Mouse (Mus musculus): ENCODE data around the gene Olfr152. TPM values are rescaled to one million over a fixed set of nuclear protein-coding genes. Genes with fewer than 3 reads are reported as not detected.

The Olfr152 gene
- total and polyA plus RNA-seq, 3 experiments: not detected

DNA sequence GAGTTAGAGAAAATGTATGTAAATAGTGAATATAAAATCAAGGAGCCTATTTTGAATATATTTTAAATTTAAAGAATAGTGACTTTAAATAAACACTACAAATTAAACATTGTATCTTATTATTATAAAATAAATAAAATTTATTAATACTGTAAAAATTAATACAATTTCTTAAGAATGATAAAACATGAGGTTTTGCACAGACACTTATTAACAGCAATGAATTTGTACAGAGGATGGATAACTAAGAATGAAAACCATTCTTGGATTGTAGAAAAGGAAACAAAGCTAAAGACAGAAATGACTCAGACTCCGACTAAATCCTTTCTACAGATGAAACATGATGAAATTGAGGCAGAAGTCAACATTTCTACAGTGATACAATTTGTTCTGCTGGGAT lies 30.2 kb downstream of the Olfr152 start, which contains the start of gene Olfr1145:
Gene Olfr1145, plus strand, starts transcription at position 301 of the 400 bp plus-strand sequence.
- no peak for DNase-seq (ENCODE audit: low read depth, low spot score)

DNA sequence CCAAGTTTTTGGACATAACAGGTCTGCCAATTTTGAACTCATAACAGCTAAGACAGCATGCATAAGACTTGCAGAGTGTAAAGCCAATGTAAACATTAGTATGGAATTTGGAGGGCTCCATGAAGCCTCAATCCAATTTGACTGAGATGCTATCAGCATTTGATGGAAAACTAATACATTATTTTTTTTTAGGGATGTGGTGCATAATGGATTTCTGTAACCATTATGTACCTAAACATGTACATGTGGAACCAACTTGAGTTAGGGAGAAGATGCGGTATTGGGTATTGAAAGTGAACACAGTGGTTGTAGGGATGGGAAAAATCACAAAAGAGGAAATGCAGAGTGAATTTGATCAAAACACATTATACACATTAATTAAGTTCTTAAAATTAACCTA lies 51.0 kb downstream of the Olfr152 start, which contains the start of gene Olfr1148:
Gene Olfr1148, plus strand, starts transcription at position 301 of the 400 bp plus-strand sequence.
- H3K27ac ChIP-seq (ENCODE audit: control insufficient read depth, low read depth, low read length): no peak within 1 kb of the TSS
- H3K4me1 ChIP-seq (ENCODE audit: control insufficient read depth in 1 of 2, insufficient read depth in 2 of 2, low read length in 2 of 2): no peaks in the 10 kb centered on the region
- no peak for DNase-seq (ENCODE audit: low read depth, low spot score)
- no peaks in the 10 kb centered on the region for H3K36me3 ChIP-seq (ENCODE audit: control insufficient read depth in 1 of 2, insufficient read depth in 2 of 2, low read length in 2 of 2)
- H3K27me3 ChIP-seq (ENCODE audit: control insufficient read depth in 1 of 2, insufficient read depth in 2 of 2, low read length in 2 of 2): no peaks in the 10 kb centered on the region
- H3K9ac ChIP-seq (ENCODE audit: control insufficient read depth, low read depth, low read length, poor library complexity, severe bottlenecking): no peak within 1 kb of the TSS
- H3K79me2 ChIP-seq (ENCODE audit: control insufficient read depth, insufficient read depth, low read length, poor library complexity): no peaks in the 10 kb centered on the region
- no peaks in the 10 kb centered on the region for H3K9me3 ChIP-seq (replicated peaks; ENCODE audit: insufficient read depth, low read length)
- no peak within 1 kb of the TSS for H3K4me3 ChIP-seq (ENCODE audit: control insufficient read depth in 1 of 2, insufficient read depth in 1 of 2, low read depth in 2 of 2, low read length in 2 of 2)
- TF ChIP-seq ZKSCAN1 (IDR thresholded peaks at IDR 0.05; ENCODE audit: low read depth, low read length): no peak

More for the DNA sequence above, 30.2 kb downstream of the Olfr152 start, which contains the start of gene Olfr1145:
- no peaks in the 10 kb centered on the region for H3K79me2 ChIP-seq (ENCODE audit: control insufficient read depth, insufficient read depth, low read length, poor library complexity)
- no peaks in the 10 kb centered on the region for H3K4me1 ChIP-seq (ENCODE audit: control insufficient read depth in 1 of 2, insufficient read depth in 2 of 2, low read length in 2 of 2)
- TF ChIP-seq MXI1 (IDR thresholded peaks at IDR 0.05; ENCODE audit: low read depth, low read length) (no peak), CHD2 (IDR thresholded peaks at IDR 0.05; ENCODE audit: low read length) (no peak), JUND (IDR thresholded peaks at IDR 0.05; ENCODE audit: low read depth, low read length) (no peak), BHLHE40 (IDR thresholded peaks at IDR 0.05; ENCODE audit: borderline replicate concordance, low read depth, low read length) (no peak)
- no peak within 1 kb of the TSS for H3K27ac ChIP-seq (ENCODE audit: control insufficient read depth, low read depth, low read length)
- H3K4me3 ChIP-seq (ENCODE audit: control insufficient read depth in 1 of 2, insufficient read depth in 1 of 2, low read depth in 2 of 2, low read length in 2 of 2): no peak within 1 kb of the TSS
- no peaks in the 10 kb centered on the region for H3K27me3 ChIP-seq (ENCODE audit: control insufficient read depth in 1 of 2, insufficient read depth in 2 of 2, low read length in 2 of 2)
- no peak within 1 kb of the TSS for H3K9ac ChIP-seq (ENCODE audit: control insufficient read depth, low read depth, low read length, poor library complexity, severe bottlenecking)
- no peaks in the 10 kb centered on the region for H3K9me3 ChIP-seq (replicated peaks; ENCODE audit: insufficient read depth, low read length)
- H3K36me3 ChIP-seq (ENCODE audit: control insufficient read depth in 1 of 2, insufficient read depth in 2 of 2, low read length in 2 of 2): no peaks in the 10 kb centered on the region

Other genes with a start within 250 kb of the Olfr152 start
- not detected in 2 replicates for gene Olfr153, start 247.7 kb upstream of the Olfr152 start, total RNA-seq (2012; rRNA removed)
- gene Olfr153, start 247.7 kb upstream of the Olfr152 start, polyA plus RNA-seq (2012; ENCODE audit: insufficient read depth in 1 of 2, insufficient read length in 2 of 2, low read depth in 1 of 2, low replicate concordance in 2 of 2, missing spikeins in 1 of 2): not detected
- not detected in 2 replicates for gene Olfr1128, start 233.9 kb upstream of the Olfr152 start, total RNA-seq (2012; rRNA removed)
- not detected for gene Olfr1128, start 233.9 kb upstream of the Olfr152 start, polyA plus RNA-seq (2012; ENCODE audit: insufficient read depth in 1 of 2, insufficient read length in 2 of 2, low read depth in 1 of 2, low replicate concordance in 2 of 2, missing spikeins in 1 of 2)
- not detected in 2 replicates for gene Olfr1129, start 205.6 kb upstream of the Olfr152 start, total RNA-seq (2012; rRNA removed)
- under 1 TPM in 1 of 2 experiments, not detected in 1; 0.06 TPM for gene Olfr1129, start 205.6 kb upstream of the Olfr152 start, polyA plus RNA-seq (2012; ENCODE audit: insufficient read depth in 1 of 2, insufficient read length in 2 of 2, low read depth in 1 of 2, low replicate concordance in 2 of 2, missing spikeins in 1 of 2)
- not detected in 2 replicates for gene Olfr1130, start 173.3 kb upstream of the Olfr152 start, total RNA-seq (2012; rRNA removed)
- not detected for gene Olfr1130, start 173.3 kb upstream of the Olfr152 start, polyA plus RNA-seq (2012; ENCODE audit: insufficient read depth in 1 of 2, insufficient read length in 2 of 2, low read depth in 1 of 2, low replicate concordance in 2 of 2, missing spikeins in 1 of 2)
- not detected in 2 replicates for gene Olfr1131, start 152.4 kb upstream of the Olfr152 start, total RNA-seq (2012; rRNA removed)
- not detected for gene Olfr1131, start 152.4 kb upstream of the Olfr152 start, polyA plus RNA-seq (2012; ENCODE audit: insufficient read depth in 1 of 2, insufficient read length in 2 of 2, low read depth in 1 of 2, low replicate concordance in 2 of 2, missing spikeins in 1 of 2)
- not detected in 2 replicates for gene Olfr1132, start 141.9 kb upstream of the Olfr152 start, total RNA-seq (2012; rRNA removed)
- gene Olfr1132, start 141.9 kb upstream of the Olfr152 start, polyA plus RNA-seq (2012; ENCODE audit: insufficient read depth in 1 of 2, insufficient read length in 2 of 2, low read depth in 1 of 2, low replicate concordance in 2 of 2, missing spikeins in 1 of 2): not detected
- gene Olfr1133, start 132.1 kb upstream of the Olfr152 start, total RNA-seq (2012; rRNA removed): not detected in 2 replicates
- gene Olfr1133, start 132.1 kb upstream of the Olfr152 start, polyA plus RNA-seq (2012; ENCODE audit: insufficient read depth in 1 of 2, insufficient read length in 2 of 2, low read depth in 1 of 2, low replicate concordance in 2 of 2, missing spikeins in 1 of 2): not detected
- gene Olfr1134, start 121.0 kb upstream of the Olfr152 start, total RNA-seq (2012; rRNA removed): not detected in 2 replicates
- not detected for gene Olfr1134, start 121.0 kb upstream of the Olfr152 start, polyA plus RNA-seq (2012; ENCODE audit: insufficient read depth in 1 of 2, insufficient read length in 2 of 2, low read depth in 1 of 2, low replicate concordance in 2 of 2, missing spikeins in 1 of 2)
- gene Olfr1135, start 105.8 kb upstream of the Olfr152 start, total RNA-seq (2012; rRNA removed): not detected in 2 replicates
- not detected for gene Olfr1135, start 105.8 kb upstream of the Olfr152 start, polyA plus RNA-seq (2012; ENCODE audit: insufficient read depth in 1 of 2, insufficient read length in 2 of 2, low read depth in 1 of 2, low replicate concordance in 2 of 2, missing spikeins in 1 of 2)
- not detected in 2 replicates for gene Olfr1136, start 85.5 kb upstream of the Olfr152 start, total RNA-seq (2012; rRNA removed)
- not detected for gene Olfr1136, start 85.5 kb upstream of the Olfr152 start, polyA plus RNA-seq (2012; ENCODE audit: insufficient read depth in 1 of 2, insufficient read length in 2 of 2, low read depth in 1 of 2, low replicate concordance in 2 of 2, missing spikeins in 1 of 2)
- not detected in 2 replicates for gene Olfr1137, start 66.3 kb upstream of the Olfr152 start, total RNA-seq (2012; rRNA removed)
- not detected for gene Olfr1137, start 66.3 kb upstream of the Olfr152 start, polyA plus RNA-seq (2012; ENCODE audit: insufficient read depth in 1 of 2, insufficient read length in 2 of 2, low read depth in 1 of 2, low replicate concordance in 2 of 2, missing spikeins in 1 of 2)
- gene Olfr1138, start 39.5 kb upstream of the Olfr152 start, total RNA-seq (2012; rRNA removed): not detected in 2 replicates
- gene Olfr1138, start 39.5 kb upstream of the Olfr152 start, polyA plus RNA-seq (2012; ENCODE audit: insufficient read depth in 1 of 2, insufficient read length in 2 of 2, low read depth in 1 of 2, low replicate concordance in 2 of 2, missing spikeins in 1 of 2): not detected
- gene Olfr1140, start 35.7 kb upstream of the Olfr152 start, total RNA-seq (2012; rRNA removed): not detected in 2 replicates
- gene Olfr1140, start 35.7 kb upstream of the Olfr152 start, polyA plus RNA-seq (2012; ENCODE audit: insufficient read depth in 1 of 2, insufficient read length in 2 of 2, low read depth in 1 of 2, low replicate concordance in 2 of 2, missing spikeins in 1 of 2): not detected
- gene Olfr1141, start 25.5 kb upstream of the Olfr152 start, total RNA-seq (2012; rRNA removed): not detected in 2 replicates
- not detected for gene Olfr1141, start 25.5 kb upstream of the Olfr152 start, polyA plus RNA-seq (2012; ENCODE audit: insufficient read depth in 1 of 2, insufficient read length in 2 of 2, low read depth in 1 of 2, low replicate concordance in 2 of 2, missing spikeins in 1 of 2)
- gene Olfr1143, start 21.1 kb downstream of the Olfr152 start, total RNA-seq (2012; rRNA removed): not detected in 2 replicates
- gene Olfr1143, start 21.1 kb downstream of the Olfr152 start, polyA plus RNA-seq (2012; ENCODE audit: insufficient read depth in 1 of 2, insufficient read length in 2 of 2, low read depth in 1 of 2, low replicate concordance in 2 of 2, missing spikeins in 1 of 2): not detected
- gene Olfr1145, start 30.3 kb downstream of the Olfr152 start, total RNA-seq (2012; rRNA removed): not detected in 2 replicates
- gene Olfr1145, start 30.3 kb downstream of the Olfr152 start, polyA plus RNA-seq (2012; ENCODE audit: insufficient read depth in 1 of 2, insufficient read length in 2 of 2, low read depth in 1 of 2, low replicate concordance in 2 of 2, missing spikeins in 1 of 2): not detected
- not detected in 2 replicates for gene Olfr1148, start 51.0 kb downstream of the Olfr152 start, total RNA-seq (2012; rRNA removed)
- not detected for gene Olfr1148, start 51.0 kb downstream of the Olfr152 start, polyA plus RNA-seq (2012; ENCODE audit: insufficient read depth in 1 of 2, insufficient read length in 2 of 2, low read depth in 1 of 2, low replicate concordance in 2 of 2, missing spikeins in 1 of 2)
- gene Olfr1150-ps1, start 64.5 kb downstream of the Olfr152 start, total RNA-seq (2012; rRNA removed): not detected in 2 replicates
- gene Olfr1150-ps1, start 64.5 kb downstream of the Olfr152 start, polyA plus RNA-seq (2012; ENCODE audit: insufficient read depth in 1 of 2, insufficient read length in 2 of 2, low read depth in 1 of 2, low replicate concordance in 2 of 2, missing spikeins in 1 of 2): not detected
- not detected in 2 replicates for gene Olfr1151, start 76.4 kb downstream of the Olfr152 start, total RNA-seq (2012; rRNA removed)
- not detected for gene Olfr1151, start 76.4 kb downstream of the Olfr152 start, polyA plus RNA-seq (2012; ENCODE audit: insufficient read depth in 1 of 2, insufficient read length in 2 of 2, low read depth in 1 of 2, low replicate concordance in 2 of 2, missing spikeins in 1 of 2)
- gene Olfr1152, start 87.0 kb downstream of the Olfr152 start, total RNA-seq (2012; rRNA removed): not detected in 2 replicates
- gene Olfr1152, start 87.0 kb downstream of the Olfr152 start, polyA plus RNA-seq (2012; ENCODE audit: insufficient read depth in 1 of 2, insufficient read length in 2 of 2, low read depth in 1 of 2, low replicate concordance in 2 of 2, missing spikeins in 1 of 2): under 1 TPM in 1 of 2 experiments, not detected in 1; 0.01 TPM
- not detected in 2 replicates for gene Olfr1153, start 115.5 kb downstream of the Olfr152 start, total RNA-seq (2012; rRNA removed)
- not detected for gene Olfr1153, start 115.5 kb downstream of the Olfr152 start, polyA plus RNA-seq (2012; ENCODE audit: insufficient read depth in 1 of 2, insufficient read length in 2 of 2, low read depth in 1 of 2, low replicate concordance in 2 of 2, missing spikeins in 1 of 2)
- not detected in 2 replicates for gene Olfr1154, start 125.7 kb downstream of the Olfr152 start, total RNA-seq (2012; rRNA removed)
- gene Olfr1154, start 125.7 kb downstream of the Olfr152 start, polyA plus RNA-seq (2012; ENCODE audit: insufficient read depth in 1 of 2, insufficient read length in 2 of 2, low read depth in 1 of 2, low replicate concordance in 2 of 2, missing spikeins in 1 of 2): not detected
- gene Olfr1155, start 165.7 kb downstream of the Olfr152 start, total RNA-seq (2012; rRNA removed): not detected in 2 replicates
- not detected for gene Olfr1155, start 165.7 kb downstream of the Olfr152 start, polyA plus RNA-seq (2012; ENCODE audit: insufficient read depth in 1 of 2, insufficient read length in 2 of 2, low read depth in 1 of 2, low replicate concordance in 2 of 2, missing spikeins in 1 of 2)
- not detected in 2 replicates for gene Olfr1156, start 173.6 kb downstream of the Olfr152 start, total RNA-seq (2012; rRNA removed)
- under 1 TPM in 1 of 2 experiments, not detected in 1; 0.03 TPM for gene Olfr1156, start 173.6 kb downstream of the Olfr152 start, polyA plus RNA-seq (2012; ENCODE audit: insufficient read depth in 1 of 2, insufficient read length in 2 of 2, low read depth in 1 of 2, low replicate concordance in 2 of 2, missing spikeins in 1 of 2)
- gene Olfr1157, start 188.8 kb downstream of the Olfr152 start, total RNA-seq (2012; rRNA removed): not detected in 2 replicates
- not detected for gene Olfr1157, start 188.8 kb downstream of the Olfr152 start, polyA plus RNA-seq (2012; ENCODE audit: insufficient read depth in 1 of 2, insufficient read length in 2 of 2, low read depth in 1 of 2, low replicate concordance in 2 of 2, missing spikeins in 1 of 2)
- gene Olfr74, start 195.2 kb downstream of the Olfr152 start, total RNA-seq (2012; rRNA removed): not detected in 2 replicates
- not detected for gene Olfr74, start 195.2 kb downstream of the Olfr152 start, polyA plus RNA-seq (2012; ENCODE audit: insufficient read depth in 1 of 2, insufficient read length in 2 of 2, low read depth in 1 of 2, low replicate concordance in 2 of 2, missing spikeins in 1 of 2)
- not detected in 2 replicates for gene Olfr1158, start 210.6 kb downstream of the Olfr152 start, total RNA-seq (2012; rRNA removed)
- gene Olfr1158, start 210.6 kb downstream of the Olfr152 start, polyA plus RNA-seq (2012; ENCODE audit: insufficient read depth in 1 of 2, insufficient read length in 2 of 2, low read depth in 1 of 2, low replicate concordance in 2 of 2, missing spikeins in 1 of 2): not detected
- not detected in 2 replicates for gene Olfr1160, start 228.8 kb downstream of the Olfr152 start, total RNA-seq (2012; rRNA removed)
- not detected for gene Olfr1160, start 228.8 kb downstream of the Olfr152 start, polyA plus RNA-seq (2012; ENCODE audit: insufficient read depth in 1 of 2, insufficient read length in 2 of 2, low read depth in 1 of 2, low replicate concordance in 2 of 2, missing spikeins in 1 of 2)
- gene Olfr1161, start 243.3 kb downstream of the Olfr152 start, total RNA-seq (2012; rRNA removed): not detected in 2 replicates
- gene Olfr1161, start 243.3 kb downstream of the Olfr152 start, polyA plus RNA-seq (2012; ENCODE audit: insufficient read depth in 1 of 2, insufficient read length in 2 of 2, low read depth in 1 of 2, low replicate concordance in 2 of 2, missing spikeins in 1 of 2): not detected

All from MEL (cell line).